Mouse (Mus musculus): Measurements from ENCODE around the gene Gtpbp6.
"Not testable (repeated sequence)": the region's sequence is repeated elsewhere in the genome, so short reads cannot be mapped to it uniquely, and the experiment has no call there.

Gtpbp6 gene
- long read RNA-seq, experiment 1, transcript Gtpbp6-201 (10 exons, 1,617 nt) = major isoform, 12 of 18 reads
- long read RNA-seq, experiment 1, partial matches to known transcripts = 2 of 18 reads
- long read RNA-seq, experiment 1, other reads (novel, unspliced or antisense) = 4 of 18 reads
- long read RNA-seq, experiment 2, transcript Gtpbp6-201 (10 exons, 1,617 nt) = major isoform, 5 of 14 reads
- long read RNA-seq, experiment 2, partial matches to known transcripts = 3 of 14 reads
- long read RNA-seq, experiment 2, other reads (novel, unspliced or antisense) = 4 of 14 reads

DNA sequence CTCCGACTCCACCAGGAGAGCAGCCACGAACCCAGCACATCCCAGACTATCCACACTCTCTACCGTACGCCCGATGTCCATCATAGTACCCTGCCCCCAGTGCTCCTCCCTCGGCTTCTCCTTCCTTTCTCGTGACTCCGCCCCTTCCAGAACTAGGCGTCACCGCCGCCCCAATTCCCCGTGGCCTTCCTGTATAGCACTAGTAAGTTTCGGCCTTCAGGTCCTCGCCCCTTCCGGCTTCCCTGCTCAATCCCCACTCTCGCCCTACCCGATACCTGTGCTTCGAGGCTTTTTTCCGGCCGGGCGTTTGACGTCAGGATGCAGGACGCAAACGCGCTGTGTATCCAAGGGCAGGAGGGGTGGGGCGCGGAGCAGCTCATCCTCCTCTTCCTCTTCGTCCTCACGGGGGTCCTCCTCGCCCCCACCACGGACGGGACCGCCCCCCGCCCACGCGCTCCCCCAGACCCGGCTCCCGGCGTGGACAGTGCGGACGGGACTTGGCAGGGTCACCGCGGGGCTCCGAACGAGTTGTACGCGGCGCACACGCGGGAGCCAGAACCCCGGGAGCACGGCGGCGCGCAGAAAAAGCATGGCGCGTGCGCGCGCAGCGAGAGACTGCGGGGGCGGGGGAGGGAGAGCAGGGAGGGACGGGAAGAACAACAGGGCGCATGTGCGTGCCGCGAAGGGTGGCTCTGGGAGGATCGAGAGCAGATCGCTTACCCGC, at the start of gene Gtpbp6:
Gene Gtpbp6 (minus strand): TSS at position 617 of the 724 bp plus-strand sequence.
- intact Hi-C loops (cut with DNase I) = no loop called here

DNA sequence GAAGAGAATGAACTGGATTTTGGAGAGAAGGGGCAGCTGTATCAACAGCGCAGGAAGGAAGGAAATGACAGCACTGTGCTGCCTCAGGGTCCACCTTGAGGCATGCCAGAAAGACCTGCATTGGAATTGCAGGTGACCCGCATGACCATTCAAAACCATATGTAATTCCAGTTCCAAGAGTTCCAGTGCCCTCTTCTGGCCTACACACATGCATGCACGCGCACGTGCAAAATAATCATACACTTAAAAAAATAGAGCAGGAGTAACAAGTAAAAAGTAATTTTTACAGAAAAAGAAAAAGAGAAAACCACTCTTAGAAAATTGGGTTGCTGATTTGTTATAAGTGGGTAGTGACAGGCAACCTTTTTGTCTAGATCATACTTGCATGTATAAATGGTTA, 35.0 kb upstream of the Gtpbp6 start:
- intact Hi-C loops (cut with DNase I) = no loop called here

DNA sequence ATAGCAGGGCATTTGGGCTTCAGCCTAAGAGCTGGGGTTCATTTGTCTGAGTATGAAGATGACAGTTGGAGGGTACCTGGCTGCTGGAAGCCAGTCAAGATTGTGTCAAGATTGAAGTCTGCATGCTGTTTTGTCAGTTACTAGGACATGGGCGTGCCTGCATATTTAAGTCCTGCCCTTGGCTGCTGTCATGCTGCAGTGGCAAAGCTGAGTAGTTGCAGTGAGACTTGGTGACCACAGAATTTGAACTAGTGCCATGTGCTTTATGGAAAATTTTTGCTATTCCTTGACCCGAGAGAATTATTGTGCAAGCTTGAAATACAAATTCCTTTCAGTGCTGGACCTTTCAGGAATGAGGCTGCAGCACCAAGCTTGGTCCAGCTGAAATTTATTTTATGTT, 34.3 kb upstream of the Gtpbp6 start:
- intact Hi-C loops (cut with DNase I) = no loop called here

DNA sequence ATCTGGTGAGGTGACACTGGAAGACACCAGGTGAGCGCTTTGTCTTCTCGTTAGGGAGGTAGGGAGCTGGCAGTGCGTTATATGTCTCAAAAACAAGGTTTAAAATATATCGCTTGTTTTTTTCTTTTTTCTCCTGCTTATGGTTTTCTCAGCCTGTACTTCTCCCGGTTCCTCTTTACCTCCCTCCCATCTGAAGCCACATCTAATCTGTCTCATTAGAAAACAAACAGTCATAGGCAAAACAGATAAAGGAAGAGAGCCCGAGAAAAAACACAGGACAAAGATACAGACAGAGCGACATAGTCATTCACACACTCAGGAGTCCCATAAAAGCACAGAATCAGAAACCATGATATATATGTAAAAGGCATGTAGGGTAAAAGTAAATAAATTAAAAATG, 32.4 kb upstream of the Gtpbp6 start:
- intact Hi-C loops (cut with DNase I) = no loop called here

DNA sequence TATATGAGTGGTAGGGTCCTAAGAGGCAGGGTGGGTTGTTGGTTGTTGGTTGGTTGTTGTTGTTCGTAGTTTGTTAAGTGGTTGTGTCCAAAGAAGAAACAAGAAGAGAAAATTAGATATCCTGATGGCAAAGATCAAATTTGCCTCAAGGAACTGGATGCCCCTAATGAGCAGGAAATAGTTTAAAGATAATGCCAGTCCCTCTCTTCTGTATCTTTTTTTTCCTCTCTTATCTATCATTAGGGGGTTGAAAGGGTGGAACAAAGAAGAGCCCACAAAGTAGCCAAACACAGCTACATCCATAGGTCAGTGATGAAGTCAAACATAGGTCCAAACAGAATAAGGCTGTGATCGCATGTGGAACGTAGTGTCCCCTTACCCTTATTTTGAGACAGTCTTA, 31.3 kb upstream of the Gtpbp6 start:
- intact Hi-C loops (cut with DNase I) = no loop called here

DNA sequence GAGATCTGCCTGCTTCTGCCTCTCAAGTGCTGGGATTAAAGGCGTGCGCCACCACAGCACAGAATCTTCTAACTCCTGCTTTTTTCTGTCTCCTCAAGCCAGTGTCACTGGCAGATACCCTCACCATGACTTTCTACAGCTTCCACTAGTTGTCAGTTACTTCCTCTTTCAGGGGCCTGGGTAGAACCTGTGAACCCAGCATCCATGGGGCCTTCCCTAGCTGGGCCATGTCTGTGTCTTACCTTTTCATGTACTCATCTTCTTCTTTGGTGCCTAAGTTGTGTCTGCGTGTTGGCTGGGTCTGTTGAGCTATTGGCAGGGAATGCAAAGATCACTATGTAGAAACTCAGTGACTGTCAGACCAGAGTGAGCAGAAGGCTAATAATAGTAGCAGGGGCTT, 29.8 kb upstream of the Gtpbp6 start:
- intact Hi-C loops (cut with DNase I) = no loop called here

DNA sequence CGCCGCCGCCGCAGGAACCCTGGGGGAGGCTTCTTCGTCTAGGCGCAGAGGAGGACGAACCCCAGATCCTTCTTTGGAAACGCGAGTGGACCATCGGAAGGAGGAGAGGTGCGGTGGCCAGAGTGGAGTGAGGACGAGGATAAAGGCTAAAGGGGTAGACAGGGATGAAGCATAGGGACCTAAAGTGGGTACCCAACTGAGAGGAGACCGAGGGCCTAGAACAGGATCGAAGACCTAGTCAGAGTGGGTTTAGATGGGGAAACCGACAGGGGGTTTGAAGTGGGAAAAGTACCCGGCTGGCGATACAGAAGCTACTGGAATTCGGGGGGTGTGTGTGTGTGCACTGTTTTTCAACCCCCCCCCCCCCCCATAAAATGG, 28.1 kb upstream of the Gtpbp6 start:
- intact Hi-C loops (cut with DNase I) = no loop called here

DNA sequence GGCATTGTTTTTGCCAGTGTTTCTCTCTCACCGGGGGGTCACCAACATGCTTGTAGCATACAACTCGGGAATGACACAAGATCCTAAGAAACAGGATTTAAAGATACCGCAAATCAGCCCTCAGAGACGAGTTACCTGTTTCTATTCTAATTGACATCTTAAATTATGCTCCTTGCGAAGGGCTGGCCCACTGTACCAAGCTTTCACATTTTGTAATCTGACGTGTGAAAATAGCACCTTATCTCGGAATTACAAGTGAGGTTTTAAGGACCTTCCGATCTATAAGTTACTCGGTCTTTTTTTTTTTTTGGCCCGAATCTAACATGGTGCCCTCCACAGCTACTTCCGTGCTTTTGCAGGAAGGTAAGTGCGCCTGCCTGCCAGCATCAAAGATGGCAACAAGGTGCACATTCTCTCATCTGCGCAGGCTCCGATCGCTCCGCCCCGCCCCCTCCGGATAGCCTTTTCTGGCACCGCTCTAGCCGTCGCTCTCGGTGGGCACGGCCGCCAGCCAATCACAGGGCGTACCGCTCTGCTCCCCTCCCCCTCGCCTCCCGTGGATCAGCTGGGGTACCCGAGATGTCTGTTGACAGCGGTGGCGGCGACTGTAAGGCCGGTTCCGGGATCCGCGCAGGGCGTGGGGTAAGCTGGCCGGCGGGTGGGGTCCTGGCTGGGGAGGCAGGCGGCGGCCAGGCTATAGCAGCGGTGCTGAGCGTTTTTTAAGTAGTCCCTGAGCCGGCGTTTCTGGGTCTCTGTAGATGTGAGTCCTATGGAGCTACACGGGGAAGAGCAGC, 27.5 kb upstream of the Gtpbp6 start, which contains the start of gene Chfr:
Gene Chfr (plus strand): TSS at position 550 of the 794 bp plus-strand sequence.
- intact Hi-C loops (cut with DNase I) = no loop called here

DNA sequence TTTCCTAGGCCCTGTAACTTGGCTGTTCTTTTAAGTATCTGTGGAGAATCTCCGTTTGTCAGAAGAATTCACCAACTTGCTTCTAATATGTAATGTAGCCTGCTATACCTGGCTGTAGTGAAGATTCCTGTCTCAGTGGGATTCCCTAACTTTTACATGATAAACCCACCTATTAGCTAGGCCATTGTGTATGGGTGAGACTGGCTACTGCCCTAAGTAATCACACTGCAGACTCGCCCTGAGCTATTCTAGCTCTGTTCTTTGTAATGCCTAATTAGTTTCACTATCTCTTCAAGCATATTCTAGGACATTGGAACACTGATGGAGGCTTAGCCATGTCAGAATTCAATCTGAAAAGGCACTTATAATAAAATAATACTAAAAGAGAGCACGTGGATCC, 14.4 kb upstream of the Gtpbp6 start:
- intact Hi-C loops (cut with DNase I) = not testable (repeated sequence)

DNA sequence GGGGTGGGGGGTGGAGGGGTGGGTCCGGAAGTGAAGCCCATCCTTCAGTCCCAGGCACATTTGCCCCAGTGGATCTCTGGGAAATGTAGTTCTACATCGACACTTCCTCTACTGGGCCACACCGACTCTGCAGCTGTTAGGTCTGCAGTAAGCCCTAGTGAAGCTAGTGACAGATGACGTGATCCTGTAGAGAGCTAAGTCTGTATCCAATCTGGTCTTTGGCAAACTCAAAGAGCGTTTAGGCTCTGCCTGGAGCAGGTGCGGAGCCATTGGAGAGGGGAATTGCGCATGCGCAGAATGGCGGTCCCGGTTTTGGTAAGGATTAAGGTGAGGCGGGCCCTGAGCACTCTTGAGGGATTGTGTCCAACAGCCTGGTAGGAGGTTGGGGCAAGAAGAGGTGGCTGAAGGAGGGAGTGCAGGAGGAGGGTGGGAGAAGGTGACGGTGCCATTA, 2.0 kb upstream of the Gtpbp6 start, which contains the start of gene Zfp605:
Gene Zfp605 (plus strand): TSS at position 102 of the 451 bp plus-strand sequence.
- intact Hi-C loops (cut with DNase I) = no loop called here

DNA sequence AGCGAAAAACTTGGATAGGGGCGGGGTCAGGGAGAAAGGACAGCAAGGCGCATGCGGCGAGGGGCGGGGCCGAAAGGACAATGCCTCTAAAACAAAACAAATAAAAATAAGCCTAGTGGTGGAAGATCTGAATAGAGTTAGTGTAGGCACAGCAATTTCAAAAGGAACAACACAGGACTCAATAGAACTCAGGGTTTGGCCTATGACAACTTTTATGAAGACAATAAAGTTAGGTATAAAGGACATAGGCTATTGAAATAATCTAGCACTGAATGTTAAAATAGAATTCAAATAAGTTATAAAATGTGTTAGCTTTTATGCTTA, 270 bp upstream of the Gtpbp6 start:
- intact Hi-C loops (cut with DNase I) = no loop called here

DNA sequence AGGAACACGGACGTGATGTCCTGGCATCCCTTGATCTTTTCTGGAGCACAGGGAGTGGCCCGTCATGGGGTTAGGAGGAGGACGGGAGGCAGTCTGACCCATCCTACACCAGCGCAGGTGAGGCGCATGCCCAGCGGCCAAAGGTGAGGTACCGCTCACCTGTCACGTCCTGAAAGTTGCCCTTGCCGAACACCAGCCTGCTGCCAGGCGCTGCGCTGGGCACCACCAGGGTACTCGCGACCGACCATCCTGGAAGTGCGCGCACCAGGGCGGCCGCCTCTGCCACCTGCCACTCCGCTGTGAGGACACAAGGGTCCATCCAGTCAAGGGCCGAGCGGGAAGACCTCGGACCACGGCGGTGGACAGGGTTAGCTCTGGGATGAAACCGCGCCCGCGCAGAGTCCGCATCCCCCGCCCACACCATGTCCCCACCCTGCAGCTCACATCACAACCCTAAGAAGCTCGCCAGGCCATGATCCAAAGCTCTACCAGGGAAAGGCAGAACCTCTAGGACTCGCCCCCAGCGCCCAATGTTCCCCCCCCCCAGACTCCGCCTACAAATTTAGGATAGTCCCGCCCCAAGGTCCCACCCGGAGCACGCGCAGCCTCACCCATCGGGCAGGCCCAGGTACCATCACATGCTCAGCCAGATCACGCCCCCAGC, 964 bp downstream of the Gtpbp6 start:
- intact Hi-C loops (cut with DNase I) = no loop called here

DNA sequence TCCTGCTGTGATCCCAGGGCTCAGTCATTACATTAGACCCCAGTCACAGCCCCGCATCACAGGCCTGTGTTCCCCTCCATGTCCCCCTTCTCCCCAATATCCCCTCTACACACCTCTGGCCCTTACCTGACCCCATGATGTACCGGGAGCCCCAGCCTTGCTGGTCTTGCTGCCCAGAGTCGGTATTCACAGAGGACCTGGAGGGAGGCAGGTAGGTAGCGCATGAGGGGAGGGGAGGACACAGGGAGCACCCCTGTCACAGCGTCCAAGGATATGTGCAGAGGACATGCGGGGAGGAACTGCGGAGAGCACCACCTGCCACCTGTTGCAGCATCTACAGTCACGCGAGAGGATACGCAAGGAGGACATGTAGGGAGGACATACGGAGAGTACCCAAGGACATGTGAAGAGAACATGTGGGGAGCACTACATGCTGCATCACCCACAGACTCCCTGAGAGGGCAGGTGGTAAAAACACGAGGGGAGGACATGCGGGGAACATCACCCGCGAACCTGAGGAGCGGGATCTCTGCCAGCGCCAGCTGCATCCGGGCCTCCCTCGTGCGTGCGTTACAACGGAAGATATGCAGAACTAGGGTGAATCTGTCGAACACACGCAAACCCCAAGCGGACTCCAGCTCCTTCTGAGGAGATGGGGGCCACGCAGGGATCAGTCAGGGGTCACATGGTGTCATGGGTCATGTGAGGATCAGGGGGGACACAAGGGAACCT, 1.7 kb downstream of the Gtpbp6 start:
- intact Hi-C loops (cut with DNase I) = no loop called here

DNA sequence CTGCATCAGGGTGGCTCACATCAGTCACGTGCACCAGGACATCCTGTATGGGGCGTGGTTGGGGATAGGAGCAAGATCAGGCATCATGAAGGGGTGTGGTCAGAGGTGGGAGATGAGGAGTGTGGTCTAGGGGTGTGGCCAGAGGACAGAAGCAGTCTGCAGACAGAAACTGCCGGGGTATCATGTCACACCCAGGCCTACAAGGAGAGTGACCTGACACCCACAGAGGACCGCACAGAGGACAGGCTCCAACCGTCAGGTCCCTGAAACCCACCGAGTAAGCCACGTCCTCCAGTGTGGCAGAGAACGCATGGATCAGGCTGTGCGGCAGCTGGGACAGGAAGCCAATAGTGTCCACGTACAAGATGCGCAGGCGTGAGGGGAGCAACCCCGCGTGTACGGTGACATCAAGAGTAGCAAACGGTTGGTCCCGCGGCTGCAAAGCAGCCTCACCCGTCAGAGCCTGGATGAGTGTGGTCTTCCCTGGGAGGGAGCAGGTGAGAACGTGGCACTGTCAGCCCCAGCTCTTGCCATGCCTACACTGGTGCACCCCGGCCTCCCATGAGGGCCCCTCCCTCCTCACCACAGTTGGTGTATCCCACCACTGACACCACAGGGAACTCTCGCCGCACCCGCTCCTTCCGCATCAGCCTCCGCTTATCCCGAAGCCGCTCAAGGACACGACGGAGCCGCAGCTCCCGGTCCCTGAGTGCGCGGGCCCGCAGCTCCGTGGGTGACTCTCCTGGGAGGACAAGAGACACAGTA, 3.2 kb downstream of the Gtpbp6 start:
- intact Hi-C loops (cut with DNase I) = no loop called here

DNA sequence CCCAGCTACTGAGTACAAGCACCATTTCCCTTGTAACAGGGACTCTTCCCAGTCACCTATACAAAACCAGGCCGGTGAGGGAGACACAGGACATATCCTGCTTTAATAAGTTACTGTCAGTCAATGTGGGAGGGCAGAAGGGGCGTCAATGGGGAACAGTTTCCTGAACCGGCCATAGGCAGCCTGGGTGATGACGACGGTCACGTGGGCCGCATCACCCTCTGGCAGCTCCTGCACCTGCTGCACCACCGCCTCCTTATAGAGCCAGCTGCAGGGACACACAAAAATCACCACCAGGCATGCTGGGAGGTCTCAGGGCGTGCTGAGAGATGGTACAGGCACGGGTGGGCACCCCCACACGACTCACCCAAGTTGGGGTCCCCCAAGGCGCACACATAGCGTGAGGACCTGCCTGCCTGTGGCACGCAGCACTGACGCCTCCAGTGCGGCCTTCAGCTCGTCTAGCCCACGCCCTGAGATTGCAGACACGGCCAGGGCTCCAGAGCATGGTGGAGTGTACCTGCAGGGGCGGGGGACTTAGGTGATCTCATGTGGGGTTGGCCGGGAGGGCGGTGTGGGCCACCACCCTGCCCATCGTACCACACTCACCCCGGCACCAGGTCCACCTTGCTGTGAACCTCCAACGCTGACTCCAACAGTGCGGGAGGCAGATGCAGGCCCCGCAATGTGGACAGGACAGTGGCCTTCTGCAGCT, 3.9 kb downstream of the Gtpbp6 start:
- intact Hi-C loops (cut with DNase I) = no loop called here

DNA sequence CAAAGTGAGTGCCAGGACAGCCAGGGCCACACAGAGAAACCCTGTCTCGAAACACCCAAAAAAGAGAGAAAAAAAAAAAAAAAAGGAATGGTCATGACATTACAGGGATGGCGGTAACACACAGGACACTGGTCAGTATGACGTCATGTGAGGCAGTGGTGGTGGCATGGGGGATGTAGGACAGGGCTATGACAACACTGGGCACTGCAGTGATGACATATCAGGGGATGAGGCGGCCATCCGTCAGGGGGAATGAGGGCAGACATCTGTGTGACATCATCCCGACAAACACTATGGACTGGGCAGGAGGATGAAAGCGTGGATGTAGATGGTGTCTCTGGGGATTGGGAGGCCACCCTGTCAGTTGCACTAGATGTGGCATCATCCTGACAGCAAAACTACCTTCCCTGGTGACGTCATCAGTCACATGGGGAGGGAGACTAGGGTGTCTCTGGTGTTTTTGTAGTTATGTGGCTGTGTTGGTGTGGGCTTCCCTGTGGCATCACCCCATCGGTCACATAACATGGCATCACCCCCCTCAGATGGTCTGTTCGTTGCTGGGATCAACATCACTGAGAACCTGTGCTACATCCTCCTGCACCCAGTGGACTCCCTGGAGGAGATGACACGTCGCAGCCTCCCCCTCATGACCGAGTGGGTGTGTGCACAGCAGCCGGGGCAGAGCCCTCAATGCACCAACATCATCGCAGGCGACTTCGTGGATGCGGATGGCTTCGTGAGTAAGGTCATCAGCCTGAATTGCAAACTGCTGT, 5.0 kb downstream of the Gtpbp6 start:
- intact Hi-C loops (cut with DNase I) = no loop called here

DNA sequence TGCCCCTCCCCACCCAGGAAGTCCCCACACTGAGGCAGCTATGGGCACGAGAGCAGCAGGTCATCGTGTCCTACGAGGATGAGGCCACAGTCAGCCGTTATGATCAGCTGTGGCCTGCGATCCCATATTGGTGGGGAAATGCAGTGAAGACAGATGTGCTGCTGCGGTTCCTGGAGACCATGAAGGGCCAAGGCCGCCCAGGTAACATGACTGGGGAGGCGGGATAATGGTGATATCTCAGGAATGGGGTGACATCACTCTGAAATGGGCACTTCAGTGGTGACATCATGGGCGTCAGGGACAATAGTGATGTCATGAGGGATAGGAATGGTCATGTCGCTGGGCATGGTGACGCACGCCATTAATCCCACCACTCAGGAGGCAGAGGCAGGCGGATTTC, 5.6 kb downstream of the Gtpbp6 start:
- intact Hi-C loops (cut with DNase I) = no loop called here

DNA sequence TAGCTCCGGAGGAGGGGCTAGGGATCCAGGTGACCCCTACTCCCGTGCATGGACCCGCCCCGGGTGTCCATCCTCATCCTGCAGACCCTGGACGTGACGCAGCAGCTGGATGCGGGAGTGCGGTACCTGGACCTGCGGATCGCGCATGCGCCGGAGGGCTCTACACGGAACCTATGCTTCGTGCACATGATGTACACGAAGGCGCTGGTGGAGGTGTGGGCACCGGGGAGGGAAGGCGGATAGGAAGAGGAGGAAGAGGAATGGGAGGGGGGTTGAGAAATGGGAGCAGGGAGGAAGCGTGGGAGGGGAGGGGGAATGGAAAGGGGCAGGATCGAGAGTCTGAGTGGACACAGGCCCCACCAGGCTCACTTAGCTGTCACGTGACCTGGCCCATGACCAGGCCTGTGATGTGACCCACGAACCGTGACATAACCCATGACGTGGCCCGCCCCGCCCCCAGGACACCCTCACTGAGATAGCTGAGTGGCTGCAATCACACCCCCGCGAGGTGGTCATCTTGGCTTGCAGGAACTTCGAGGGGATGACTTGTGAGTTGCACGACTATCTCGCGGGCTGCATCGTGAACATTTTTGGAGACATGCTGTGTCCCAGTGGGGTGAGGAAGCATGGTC, 6.2 kb downstream of the Gtpbp6 start:
- intact Hi-C loops (cut with DNase I) = no loop called here

Measured in adrenal gland (tissue).